Mouse (Mus musculus): ENCODE measurements around the gene Csnk2b.

Csnk2b gene

GRCm38 (mm10) chr17:35121871-35122303, at the start of gene Csnk2b:
Csnk2b (minus strand) TSS chr17:35122053.
- peak; percentile 35 to 52 for DNase-seq (ENCODE audit: low read depth in 2 of 2, low spot score in 2 of 2)

DNA sequence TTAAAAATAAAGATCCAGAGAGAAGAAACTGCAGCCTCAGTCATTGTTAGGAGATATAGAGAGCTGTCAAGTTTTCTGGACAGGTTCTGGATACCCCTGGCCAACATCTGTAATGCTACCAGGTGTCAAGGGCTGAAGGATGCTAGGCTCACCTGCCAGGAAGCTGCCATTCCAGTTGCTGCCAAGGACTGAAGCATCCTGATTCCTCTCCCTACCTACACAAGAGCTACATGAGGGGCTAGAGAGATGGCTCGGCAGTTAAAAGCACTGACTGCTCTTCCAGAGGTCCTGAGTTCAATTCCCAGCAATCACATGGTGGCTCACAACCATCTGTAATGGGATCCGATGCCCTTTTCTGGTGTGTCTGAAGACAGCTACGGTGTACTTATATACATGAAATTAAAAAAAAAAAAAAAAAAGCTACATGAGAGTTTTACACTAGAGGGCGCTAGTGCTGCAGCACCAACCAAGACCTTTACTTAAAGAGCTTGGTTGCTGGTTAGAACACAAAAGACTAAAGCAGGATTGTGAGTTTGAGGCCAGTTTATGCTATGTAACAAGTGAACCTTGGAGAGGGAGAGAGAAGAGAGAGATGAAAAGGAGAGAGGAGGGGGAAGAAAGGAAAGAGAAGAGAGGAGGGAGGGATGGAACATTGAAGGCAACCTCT, 46.8 kb upstream of the Csnk2b start:
- DNase-seq (ENCODE audit: low read depth in 2 of 2, low spot score in 2 of 2) = peak; percentile 33 to 49

- DNase-seq (ENCODE audit: low read depth in 2 of 2, low spot score in 2 of 2) = no peak
Measured at GRCm38 (mm10) chr17:35167794-35168193, 45.9 kb upstream of the Csnk2b start.

- DNase-seq (ENCODE audit: low read depth in 2 of 2, low spot score in 2 of 2) = peak; percentile 65 to 81
Measured at GRCm38 (mm10) chr17:35166352-35167035, 44.6 kb upstream of the Csnk2b start.

DNA sequence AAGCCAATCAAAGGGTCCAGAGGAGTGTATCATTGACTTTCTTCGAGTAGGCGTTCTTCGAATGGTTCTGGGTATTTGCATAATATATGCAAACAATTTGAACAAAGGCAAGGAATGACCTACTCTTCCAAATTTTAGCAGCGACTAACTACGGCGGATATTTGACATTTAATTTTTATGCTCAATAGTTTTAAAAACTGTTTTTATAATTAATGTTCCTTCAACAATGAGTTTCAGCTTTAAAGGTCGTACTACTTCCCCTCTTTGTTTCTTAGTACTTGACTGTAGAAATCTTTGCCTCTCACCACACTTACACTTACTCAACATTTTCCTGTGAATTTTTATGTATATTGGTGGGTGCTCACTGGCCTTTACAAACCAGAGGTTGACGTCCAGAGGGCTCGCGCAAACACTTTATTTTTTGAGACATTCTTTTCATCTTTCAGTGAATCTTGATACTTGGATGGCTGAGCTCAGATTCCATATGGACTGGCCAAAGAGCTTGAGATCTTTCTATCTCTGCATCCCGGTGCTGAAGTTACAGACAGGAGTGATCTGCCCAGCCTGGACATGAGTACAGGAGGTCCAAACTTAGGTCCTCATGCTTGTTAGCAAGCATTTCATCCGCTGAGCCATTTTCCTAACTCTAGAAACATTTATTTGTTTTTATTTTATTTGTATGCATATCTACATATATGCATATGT, 43.8 kb upstream of the Csnk2b start:
- DNase-seq (ENCODE audit: low read depth in 2 of 2, low spot score in 2 of 2) = no peak

DNA sequence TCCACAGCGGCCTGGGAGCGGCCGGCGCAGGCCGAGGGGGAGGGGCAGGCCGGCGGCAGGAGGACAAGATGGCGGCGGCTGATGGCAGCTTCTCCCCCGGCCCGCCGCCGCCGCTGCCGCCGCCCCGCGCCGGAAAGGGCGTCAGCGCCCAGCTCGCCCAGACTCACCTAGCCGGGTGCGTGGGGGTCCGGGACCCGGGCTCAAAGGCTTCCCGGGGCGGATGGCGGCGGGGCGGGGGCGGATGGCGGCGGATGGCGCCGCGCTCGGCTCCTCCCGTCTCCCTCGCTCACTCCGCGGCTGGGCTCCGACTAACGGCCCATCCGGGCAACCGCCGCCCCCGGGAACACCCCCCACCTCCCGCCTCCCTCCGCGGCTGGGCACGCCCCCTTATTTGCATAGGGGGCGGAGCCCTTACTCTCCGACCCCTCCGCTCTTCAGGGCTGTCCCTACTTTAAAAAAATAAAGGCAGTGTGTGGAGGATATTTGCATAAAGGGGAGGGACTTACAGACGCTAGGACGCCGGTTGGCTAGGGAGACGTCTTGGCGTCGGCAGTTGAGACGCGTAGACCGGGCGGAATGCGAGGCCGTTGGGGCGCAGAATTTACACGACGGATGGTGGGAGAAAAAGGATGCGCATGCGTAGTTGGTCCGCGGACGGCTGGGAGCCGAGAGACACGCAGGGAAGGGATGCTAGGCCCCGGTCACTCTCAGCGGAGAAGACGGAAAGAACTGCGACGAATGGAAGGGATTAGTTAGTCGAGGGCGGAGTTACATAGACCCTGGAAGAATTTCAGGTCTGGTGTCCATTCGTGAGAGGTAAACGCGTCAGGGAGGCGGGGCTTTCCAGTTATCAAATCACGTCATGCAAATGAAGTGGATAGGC, 43.0 kb upstream of the Csnk2b start, which contains the start of gene Prrc2a:
Gene Prrc2a, minus strand, starts transcription at position 330 of the 883 bp plus-strand sequence.
- DNase-seq (ENCODE audit: low read depth in 2 of 2, low spot score in 2 of 2) = peak; percentile 95

- DNase-seq (ENCODE audit: low read depth in 2 of 2, low spot score in 2 of 2) = no peak
Measured at GRCm38 (mm10) chr17:35164218-35164567, 42.3 kb upstream of the Csnk2b start.

- no peak for DNase-seq (ENCODE audit: low read depth in 2 of 2, low spot score in 2 of 2)
Measured at GRCm38 (mm10) chr17:35163326-35164081, 41.7 kb upstream of the Csnk2b start.

- DNase-seq (ENCODE audit: low read depth in 2 of 2, low spot score in 2 of 2) = no peak
Measured at GRCm38 (mm10) chr17:35162730-35163129, 40.9 kb upstream of the Csnk2b start.

DNA sequence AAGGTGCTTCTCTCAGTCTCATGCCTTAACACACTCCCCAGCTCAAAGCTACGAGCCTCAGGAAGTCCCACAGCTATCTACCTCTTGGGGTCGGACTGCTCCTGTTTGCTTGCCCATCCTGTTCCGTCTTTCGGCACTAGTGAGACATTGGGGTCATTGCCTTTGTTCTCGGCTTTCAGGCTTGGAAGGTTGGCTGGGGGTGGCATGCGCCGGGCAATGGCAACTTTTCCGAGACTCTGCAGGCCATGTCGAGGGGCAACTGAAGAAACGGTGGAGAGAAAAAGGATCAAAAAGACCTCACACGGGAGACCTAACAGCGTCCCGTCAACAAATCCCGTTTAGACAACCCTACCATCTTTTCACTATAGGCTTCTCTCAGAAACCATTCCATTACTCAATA, 40.3 kb upstream of the Csnk2b start:
- DNase-seq (ENCODE audit: low read depth in 2 of 2, low spot score in 2 of 2) = no peak

- DNase-seq (ENCODE audit: low read depth in 2 of 2, low spot score in 2 of 2) = no peak
Measured at GRCm38 (mm10) chr17:35161421-35161820, 39.6 kb upstream of the Csnk2b start.

- DNase-seq (ENCODE audit: low read depth in 2 of 2, low spot score in 2 of 2) = no peak
Measured at GRCm38 (mm10) chr17:35159638-35160037, 37.8 kb upstream of the Csnk2b start.

DNA sequence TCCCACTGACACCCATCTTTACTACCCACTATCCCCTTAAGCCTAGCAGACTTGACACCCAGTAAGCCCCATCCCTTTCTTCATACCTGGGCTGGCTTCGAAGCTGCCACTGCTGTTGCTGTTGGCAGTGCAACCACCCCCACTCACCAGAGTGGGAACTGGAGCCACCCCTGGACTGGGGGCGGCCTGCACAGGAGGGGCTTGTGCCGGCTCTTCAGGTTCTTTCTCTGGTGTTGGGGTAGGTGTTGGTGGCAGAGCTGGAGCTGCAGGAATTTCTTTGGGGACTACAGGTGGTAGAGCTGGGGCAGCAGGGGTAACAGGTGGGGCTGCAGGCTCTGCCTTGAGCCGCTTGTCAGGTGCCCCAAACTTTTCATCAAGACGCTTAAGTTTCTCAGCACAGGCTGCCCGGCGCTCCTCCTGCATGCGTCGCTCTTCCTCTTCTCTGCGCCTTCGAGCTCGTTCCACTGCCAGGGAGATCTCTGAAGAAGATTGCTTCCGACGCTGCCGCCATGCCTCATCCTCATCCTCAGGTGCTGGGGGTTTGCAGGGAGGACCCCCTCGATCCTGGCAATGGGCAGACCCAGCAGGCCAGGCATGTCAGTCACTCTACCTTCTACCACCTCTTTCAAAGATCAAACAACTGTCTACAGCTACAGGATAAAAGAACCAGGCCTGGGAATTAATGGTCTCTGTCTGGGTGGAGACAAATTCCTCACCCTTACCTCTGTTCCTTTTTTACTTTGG, 37.2 kb upstream of the Csnk2b start:
- no peak for DNase-seq (ENCODE audit: low read depth in 2 of 2, low spot score in 2 of 2)

- DNase-seq (ENCODE audit: low read depth in 2 of 2, low spot score in 2 of 2) = no peak
Measured at GRCm38 (mm10) chr17:35157661-35158175, 35.9 kb upstream of the Csnk2b start.

- DNase-seq (ENCODE audit: low read depth in 2 of 2, low spot score in 2 of 2) = no peak
Measured at GRCm38 (mm10) chr17:35157254-35157653, 35.4 kb upstream of the Csnk2b start.

GRCm38 (mm10) chr17:35156461-35157200, 34.8 kb upstream of the Csnk2b start:
- no peak for DNase-seq (ENCODE audit: low read depth in 2 of 2, low spot score in 2 of 2)

DNA sequence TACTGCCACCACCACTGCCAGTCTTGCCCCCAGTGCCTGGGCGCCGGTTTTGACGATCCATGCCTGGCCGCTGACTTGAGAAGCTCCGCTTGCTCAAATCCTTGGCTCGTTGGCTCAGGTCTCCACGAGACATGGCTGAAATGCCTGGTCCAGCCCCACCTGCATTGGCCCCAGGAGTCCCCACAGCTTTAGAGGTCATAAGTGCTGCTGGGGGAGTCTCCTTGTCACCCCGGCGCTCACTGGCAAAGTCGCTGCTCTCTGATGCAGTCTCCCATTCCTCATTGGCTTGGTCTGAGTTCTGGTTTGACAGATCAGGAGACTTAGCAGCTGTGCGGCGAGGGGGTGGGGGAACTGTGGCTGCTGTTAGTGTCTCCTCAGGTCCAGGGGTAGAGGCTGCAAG, 33.6 kb upstream of the Csnk2b start:
- no peak for DNase-seq (ENCODE audit: low read depth in 2 of 2, low spot score in 2 of 2)

- DNase-seq (ENCODE audit: low read depth in 2 of 2, low spot score in 2 of 2) = no peak
Measured at GRCm38 (mm10) chr17:35154616-35155015, 32.8 kb upstream of the Csnk2b start.

DNA sequence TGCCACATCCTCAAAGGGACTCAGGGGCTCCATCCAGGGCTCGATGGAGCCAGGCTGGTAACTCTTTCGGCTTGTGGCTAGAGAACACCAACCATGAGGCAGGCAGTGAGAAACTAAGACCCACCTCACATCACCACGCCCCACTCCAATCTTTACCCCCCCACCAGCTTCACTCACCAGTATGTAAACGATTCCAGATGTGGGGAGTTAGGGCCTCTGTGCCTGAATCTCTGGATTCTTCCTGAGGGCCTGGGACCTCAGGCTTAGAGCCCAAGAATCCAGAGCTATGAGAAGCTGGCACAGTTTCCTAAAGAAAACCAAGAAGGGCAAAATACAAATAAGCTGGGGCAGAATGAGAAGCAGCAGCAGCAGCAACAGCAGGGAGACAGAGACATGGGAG, 32.1 kb upstream of the Csnk2b start:
- no peak for DNase-seq (ENCODE audit: low read depth in 2 of 2, low spot score in 2 of 2)
